Mouse (Mus musculus) E14TG2a.4 (cell line): ENCODE measurements around the gene Prkg1.

Source experiments
- CTCF ChIP-seq: conservative IDR thresholded peaks from 2 replicates; pipeline ENCODE4 v1.5.1; 2014; ENCODE audit warnings: low read length
- NANOG ChIP-seq: IDR thresholded peaks from 2 replicates; pipeline ENCODE4 v1.6.1; 2014; ENCODE audit warnings: borderline replicate concordance, low read length, mixed read lengths

DNA sequence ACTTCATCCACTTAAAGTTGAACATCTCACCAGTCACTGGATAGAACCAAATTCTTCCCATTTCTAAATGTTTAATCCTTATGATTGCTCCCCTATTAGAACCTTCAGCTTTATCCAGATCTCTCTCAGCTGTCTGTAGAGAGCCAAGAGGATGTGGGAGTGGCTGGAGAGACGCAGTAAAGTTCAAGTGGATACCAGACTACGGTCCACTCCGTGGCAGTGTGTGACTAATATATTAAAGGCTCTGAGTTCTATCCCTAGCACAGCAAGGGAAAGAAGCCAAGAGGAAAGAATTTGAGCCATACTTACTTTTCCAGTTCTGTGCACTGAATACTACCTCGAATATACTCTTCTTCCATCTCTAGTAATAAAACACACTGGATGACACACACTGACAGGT, 919.9 kb downstream of the Prkg1 start:
- TF ChIP-seq CTCF (no peak), NANOG (no peak)
